Mouse (Mus musculus) heart, postnatal 0 days (tissue): ENCODE results near the gene Amer2. TPM values are rescaled to one million over a fixed set of nuclear protein-coding genes. Genes with fewer than 3 reads are reported as not detected.

Experiments
- ATAC-seq: fragments of 200-750 bp; cut with Nextera tagmentation; 2 replicates; pipeline ENCODE4 v1.8.0; 2017; ENCODE audit warnings: low read depth, moderate number of reproducible peaks, moderate library complexity; ENCODE audit not compliant: insufficient read depth
- DNase-seq: peaks from one replicate; pipeline ENCODE4 v3.0.0-alpha.2; 2016; ENCODE audit warnings: low spot score
- H3K27ac ChIP-seq: fragments of 300-500 bp; sonication (generic); 2 replicates; pipeline ENCODE4 v1.5.1; 2014; ENCODE audit warnings: low read depth, mild to moderate bottlenecking
- H3K27me3 ChIP-seq: fragments of 300-500 bp; sonication (generic); 2 replicates; pipeline ENCODE4 v1.6.1; 2014; ENCODE audit warnings: low read length, mixed read lengths; ENCODE audit not compliant: control insufficient read depth, insufficient read depth
- H3K36me3 ChIP-seq: fragments of 300-500 bp; sonication (generic); replicated peaks from 2 replicates; pipeline ENCODE4 v1.6.1; 2014; ENCODE audit warnings: low read length, mixed read lengths; ENCODE audit not compliant: control insufficient read depth, insufficient read depth
- H3K4me1 ChIP-seq: fragments of 300-500 bp; sonication (generic); 2 replicates; pipeline ENCODE4 v1.6.1; 2014; ENCODE audit warnings: antibody characterized with exemption; ENCODE audit not compliant: control insufficient read depth, insufficient read depth
- H3K4me2 ChIP-seq: fragments of 300-500 bp; sonication (generic); 2 replicates; pipeline ENCODE4 v1.6.1; 2014; ENCODE audit warnings: low read depth, mild to moderate bottlenecking, low read length, moderate library complexity
- H3K4me3 ChIP-seq: fragments of 300-500 bp; sonication (generic); 2 replicates; pipeline ENCODE4 v1.5.1; 2014; ENCODE audit warnings: low read depth, low read length
- H3K9ac ChIP-seq: fragments of 300-500 bp; sonication (generic); replicated peaks from 2 replicates; pipeline ENCODE4 v1.6.1; 2014; ENCODE audit warnings: low read depth, low read length, mixed read lengths
- H3K9me3 ChIP-seq: fragments of 300-500 bp; sonication (generic); replicated peaks from 2 replicates; pipeline ENCODE4 v1.6.1; 2016; ENCODE audit warnings: low read length; ENCODE audit not compliant: control insufficient read depth
- CTCF ChIP-seq: IDR thresholded peaks from 2 replicates; pipeline ENCODE4 v1.5.1; 2016; ENCODE audit warnings: antibody characterized with exemption, control low read depth, low read depth
- EP300 ChIP-seq: IDR thresholded peaks from 2 replicates; pipeline ENCODE4 v1.6.1; 2016; ENCODE audit warnings: antibody characterized with exemption, low read depth
- WGBS: fragments of 180-500 bp; shearing (Covaris S2); extraction: QIAGEN DNeasy Blood & Tissue Kit; methylation state at CpG from one replicate; pipeline ENCODE4 v1.1.7; 2014; 5-methylcytosine and 5-hydroxymethylcytosine counted together
- polyA plus RNA-seq: library from polyadenylated mRNA; unstranded; fragments of >200 nt; fragmentation: Nextera tagmentation; extraction: Ambion mirVana; gene quantifications from 2 replicates; pipeline ENCODE4 v1.2.1, GENCODE M21; 2015
- total RNA-seq: library from RNA; depleted of rRNA; stranded (reverse); fragments of >200 nt; gene quantifications from 2 replicates; pipeline ENCODE4 v1.2.3, GENCODE M21; 2014; ENCODE audit warnings: low replicate concordance

Amer2 gene
- total and polyA plus RNA-seq, 2 experiments from 2014 or later, result 0.10 TPM; not detected in 1

GRCm38 (mm10) chr14:60406543-60406942 is 33.5 kb downstream of the Amer2 start:
- H3K27me3 ChIP-seq, result no peaks in the 10 kb centered on the region
- no peak for ATAC-seq
- no peak overlapping the region for H3K4me3 ChIP-seq
- H3K27ac ChIP-seq, result no peak overlapping the region
- H3K9me3 ChIP-seq, result no peaks in the 10 kb centered on the region
- no peak for TF ChIP-seq EP300
- TF ChIP-seq CTCF, result no peak
- no peak overlapping the region for H3K4me2 ChIP-seq
- H3K36me3 ChIP-seq, result no peaks in the 10 kb centered on the region
- no peak overlapping the region for H3K9ac ChIP-seq
- WGBS, result 75% methylated on average over 5 of the region's 5 CpGs
- no peak for DNase-seq
- no peaks in the 10 kb centered on the region for H3K4me1 ChIP-seq

- Histone ChIP-seq H3K27me3 (no peaks in the 10 kb centered on the region), H3K9ac (no peak overlapping the region), H3K27ac (no peak overlapping the region), H3K36me3 (no peaks in the 10 kb centered on the region), H3K4me3 (no peak overlapping the region), H3K9me3 (no peaks in the 10 kb centered on the region), H3K4me1 (no peaks in the 10 kb centered on the region), H3K4me2 (no peak overlapping the region)
- TF ChIP-seq EP300, result no peak
- no peak for TF ChIP-seq CTCF
- no peak for DNase-seq
- no peak for ATAC-seq
- WGBS, result 64% methylated on average over 9 of the region's 9 CpGs
These were observed 34.3 kb downstream of the Amer2 start for GRCm38 (mm10) chr14:60407319-60407718.

- no peaks in the 10 kb centered on the region for H3K9me3 ChIP-seq
- 38% methylated on average over 12 of the region's 12 CpGs for WGBS
- H3K4me2 ChIP-seq, result no peak overlapping the region
- no peaks in the 10 kb centered on the region for H3K4me1 ChIP-seq
- no peaks in the 10 kb centered on the region for H3K36me3 ChIP-seq
- H3K9ac ChIP-seq, result no peak overlapping the region
- no peaks in the 10 kb centered on the region for H3K27me3 ChIP-seq
- H3K27ac ChIP-seq, result no peak overlapping the region
- TF ChIP-seq CTCF, result no peak
- TF ChIP-seq EP300, result no peak
- DNase-seq (no peak), ATAC-seq (no peak)
- no peak overlapping the region for H3K4me3 ChIP-seq
These were observed 36.8 kb downstream of the Amer2 start for GRCm38 (mm10) chr14:60409702-60410491.

- Histone ChIP-seq H3K27me3 (no peaks in the 10 kb centered on the region), H3K4me2 (no peak overlapping the region), H3K9ac (no peak overlapping the region), H3K4me1 (no peaks in the 10 kb centered on the region), H3K36me3 (no peaks in the 10 kb centered on the region), H3K27ac (no peak overlapping the region), H3K4me3 (no peak overlapping the region), H3K9me3 (no peaks in the 10 kb centered on the region)
- 87% methylated on average over 6 of the region's 6 CpGs for whole genome bisulfite sequencing
- no peak for DNase-seq
- no peak for TF ChIP-seq CTCF
- TF ChIP-seq EP300, result no peak
- ATAC-seq, result no peak
These were observed 38.2 kb downstream of the Amer2 start for GRCm38 (mm10) chr14:60411229-60411628.

- no peak overlapping the region for H3K4me2 ChIP-seq
- H3K36me3 ChIP-seq, result no peaks in the 10 kb centered on the region
- WGBS, result 58% methylated on average over 8 of the region's 8 CpGs
- ATAC-seq (no peak), DNase-seq (no peak)
- H3K4me3 ChIP-seq, result no peak overlapping the region
- TF ChIP-seq CTCF (no peak), EP300 (no peak)
- H3K27ac ChIP-seq, result no peak overlapping the region
- H3K9me3 ChIP-seq, result no peaks in the 10 kb centered on the region
- H3K4me1 ChIP-seq, result no peaks in the 10 kb centered on the region
- H3K9ac ChIP-seq, result no peak overlapping the region
- H3K27me3 ChIP-seq, result no peaks in the 10 kb centered on the region
These were observed 41.6 kb downstream of the Amer2 start for GRCm38 (mm10) chr14:60414691-60415090.

- TF ChIP-seq CTCF, result no peak
- no peak overlapping the region for H3K9ac ChIP-seq
- H3K36me3 ChIP-seq, result no peaks in the 10 kb centered on the region
- no peaks in the 10 kb centered on the region for H3K9me3 ChIP-seq
- no peak for DNase-seq
- H3K4me3 ChIP-seq, result no peak overlapping the region
- no peak for ATAC-seq
- no peak overlapping the region for H3K4me2 ChIP-seq
- H3K27ac ChIP-seq, result no peak overlapping the region
- WGBS, result 74% methylated on average over 5 of the region's 5 CpGs
- H3K27me3 ChIP-seq, result no peaks in the 10 kb centered on the region
- no peaks in the 10 kb centered on the region for H3K4me1 ChIP-seq
These were observed 44.9 kb downstream of the Amer2 start for GRCm38 (mm10) chr14:60417924-60418323.
